Mouse (Mus musculus): Measurements from ENCODE around the gene Gm45785. TPM values are rescaled to one million over a fixed set of nuclear protein-coding genes. Genes with fewer than 3 reads are reported as not detected.

Gene Gm45785
- total and polyA plus RNA-seq, 2 experiments from 2014 or later = 2.0 TPM; not detected in 1

DNA sequence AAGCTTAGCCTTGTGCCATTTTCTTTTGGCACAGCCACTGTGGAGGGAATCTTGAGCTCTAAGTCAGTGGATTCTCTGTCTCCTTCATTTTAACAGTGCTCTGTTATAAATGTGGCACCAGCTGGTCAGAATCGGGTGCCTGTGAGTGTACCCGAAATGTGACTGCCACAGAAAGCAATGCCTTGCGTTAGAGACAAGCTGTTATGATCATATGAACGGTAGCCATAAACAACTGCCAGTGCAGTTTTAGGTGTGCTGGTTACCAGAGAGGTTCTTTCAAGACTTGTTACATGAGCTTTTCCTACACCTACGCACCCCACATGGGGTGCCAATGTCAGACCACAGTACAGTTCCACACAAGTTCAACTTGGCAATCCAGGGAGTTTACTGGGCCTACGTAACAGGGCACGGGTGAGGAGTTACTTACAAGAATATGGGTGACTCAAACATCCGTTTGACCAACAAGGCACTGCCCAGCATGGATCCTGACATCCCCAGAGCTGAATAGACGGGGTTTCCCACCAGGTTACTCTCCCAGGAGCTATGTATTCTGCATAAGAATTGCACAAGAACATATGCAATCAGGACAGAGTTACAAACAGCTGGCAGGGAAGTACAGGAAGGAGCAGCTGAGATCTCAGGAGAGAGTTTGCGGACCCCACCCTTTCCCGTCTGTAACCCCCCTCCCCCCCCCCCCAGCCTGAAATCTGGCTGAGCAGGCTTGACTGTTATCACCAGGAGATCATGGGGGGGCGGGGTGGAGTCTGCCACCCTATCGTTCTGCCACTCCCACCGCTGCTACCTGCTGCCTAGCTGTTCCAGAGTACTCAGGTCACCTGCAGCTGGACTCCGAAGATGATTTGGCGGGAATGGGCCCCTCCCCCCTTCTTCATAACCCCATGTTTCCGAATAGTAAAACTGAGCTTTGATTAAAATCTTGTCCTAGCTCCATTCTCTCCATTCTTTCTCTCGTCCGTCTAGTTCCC lies 15.1 kb downstream of the Gm45785 start:
- Histone ChIP-seq H3K9ac (no peak overlapping the region), H3K9me3 (ENCODE audit: low read length) (no peaks in the 10 kb centered on the region), H3K36me3 (ENCODE audit: insufficient read depth) (no peaks in the 10 kb centered on the region), H3K4me1 (ENCODE audit: insufficient read depth) (no peaks in the 10 kb centered on the region), H3K4me2 (ENCODE audit: low read depth) (no peak overlapping the region), H3K4me3 (ENCODE audit: low read depth, low read length) (no peak overlapping the region), H3K27me3 (ENCODE audit: insufficient read depth, low read length) (no peaks in the 10 kb centered on the region; the same call in 1 of the 2 replicates), H3K27ac (ENCODE audit: low read depth, low read length) (no peak overlapping the region)
- WGBS = 42% methylated on average over 19 of the region's 19 CpGs
- ATAC-seq (no peak), DNase-seq (no peak)
- TF ChIP-seq CTCF (IDR thresholded peaks at IDR 0.05; ENCODE audit: low read depth) = no peak

DNA sequence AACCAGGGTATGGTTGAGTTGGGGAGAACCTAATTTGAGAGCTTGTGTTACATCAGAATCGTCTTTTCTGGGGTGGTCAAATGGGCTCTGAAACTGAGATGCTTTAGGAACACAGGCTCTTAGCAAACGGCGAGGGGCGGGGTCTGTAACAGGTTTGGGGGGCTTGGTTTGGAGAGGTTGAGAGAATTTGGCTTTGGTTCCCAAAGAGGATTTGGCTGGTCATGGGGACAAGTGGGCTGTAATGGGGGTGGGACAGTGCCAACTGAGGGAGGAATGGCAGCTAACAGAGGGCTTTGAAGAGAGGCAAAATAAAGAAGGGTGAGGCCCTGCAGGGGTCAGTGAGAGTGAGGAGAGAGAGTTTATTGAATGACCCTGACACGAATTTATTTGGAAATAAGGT lies 16.6 kb downstream of the Gm45785 start:
- DNase-seq (no peak), ATAC-seq (no peak)
- H3K4me3 ChIP-seq (ENCODE audit: low read depth, low read length) = no peak overlapping the region
- H3K9me3 ChIP-seq (ENCODE audit: low read length) = no peaks in the 10 kb centered on the region
- no peaks in the 10 kb centered on the region; the same call in 1 of the 2 replicates for H3K27me3 ChIP-seq (ENCODE audit: insufficient read depth, low read length)
- H3K4me2 ChIP-seq (ENCODE audit: low read depth) = no peak overlapping the region
- 50% methylated on average over 5 of the region's 5 CpGs for WGBS
- no peaks in the 10 kb centered on the region for H3K36me3 ChIP-seq (ENCODE audit: insufficient read depth)
- no peak for TF ChIP-seq CTCF (IDR thresholded peaks at IDR 0.05; ENCODE audit: low read depth)
- H3K4me1 ChIP-seq (ENCODE audit: insufficient read depth) = no peaks in the 10 kb centered on the region
- no peak overlapping the region for H3K9ac ChIP-seq
- H3K27ac ChIP-seq (ENCODE audit: low read depth, low read length) = no peak overlapping the region

GRCm38 (mm10) chr7:140836243-140837115 lies 19.7 kb downstream of the Gm45785 start:
- Histone ChIP-seq H3K27me3 (ENCODE audit: insufficient read depth, low read length) (no peaks in the 10 kb centered on the region; the same call in 1 of the 2 replicates), H3K9ac (no peak overlapping the region), H3K27ac (ENCODE audit: low read depth, low read length) (no peak overlapping the region), H3K4me3 (ENCODE audit: low read depth, low read length) (no peak overlapping the region), H3K36me3 (ENCODE audit: insufficient read depth) (no peaks in the 10 kb centered on the region), H3K9me3 (ENCODE audit: low read length) (no peaks in the 10 kb centered on the region), H3K4me1 (ENCODE audit: insufficient read depth) (no peaks in the 10 kb centered on the region), H3K4me2 (ENCODE audit: low read depth) (no peak overlapping the region)
- DNase-seq = peak; percentile 56
- ATAC-seq = peak; percentile 66
- no peak for TF ChIP-seq CTCF (IDR thresholded peaks at IDR 0.05; ENCODE audit: low read depth)
- WGBS = 71% methylated on average over 9 of the region's 9 CpGs

- Histone ChIP-seq H3K27ac (ENCODE audit: low read depth, low read length) (no peak overlapping the region), H3K4me1 (ENCODE audit: insufficient read depth) (no peaks in the 10 kb centered on the region), H3K9me3 (ENCODE audit: low read length) (no peaks in the 10 kb centered on the region), H3K4me2 (ENCODE audit: low read depth) (no peak overlapping the region), H3K4me3 (ENCODE audit: low read depth, low read length) (no peak overlapping the region), H3K27me3 (ENCODE audit: insufficient read depth, low read length) (no peaks in the 10 kb centered on the region; the same call in 1 of the 2 replicates), H3K9ac (no peak overlapping the region), H3K36me3 (ENCODE audit: insufficient read depth) (no peaks in the 10 kb centered on the region)
- WGBS = 75% methylated on average over 2 of the region's 2 CpGs
- no peak for ATAC-seq
- no peak for TF ChIP-seq CTCF (IDR thresholded peaks at IDR 0.05; ENCODE audit: low read depth)
- DNase-seq = no peak
These were observed 20.4 kb downstream of the Gm45785 start for GRCm38 (mm10) chr7:140835758-140836087.

DNA sequence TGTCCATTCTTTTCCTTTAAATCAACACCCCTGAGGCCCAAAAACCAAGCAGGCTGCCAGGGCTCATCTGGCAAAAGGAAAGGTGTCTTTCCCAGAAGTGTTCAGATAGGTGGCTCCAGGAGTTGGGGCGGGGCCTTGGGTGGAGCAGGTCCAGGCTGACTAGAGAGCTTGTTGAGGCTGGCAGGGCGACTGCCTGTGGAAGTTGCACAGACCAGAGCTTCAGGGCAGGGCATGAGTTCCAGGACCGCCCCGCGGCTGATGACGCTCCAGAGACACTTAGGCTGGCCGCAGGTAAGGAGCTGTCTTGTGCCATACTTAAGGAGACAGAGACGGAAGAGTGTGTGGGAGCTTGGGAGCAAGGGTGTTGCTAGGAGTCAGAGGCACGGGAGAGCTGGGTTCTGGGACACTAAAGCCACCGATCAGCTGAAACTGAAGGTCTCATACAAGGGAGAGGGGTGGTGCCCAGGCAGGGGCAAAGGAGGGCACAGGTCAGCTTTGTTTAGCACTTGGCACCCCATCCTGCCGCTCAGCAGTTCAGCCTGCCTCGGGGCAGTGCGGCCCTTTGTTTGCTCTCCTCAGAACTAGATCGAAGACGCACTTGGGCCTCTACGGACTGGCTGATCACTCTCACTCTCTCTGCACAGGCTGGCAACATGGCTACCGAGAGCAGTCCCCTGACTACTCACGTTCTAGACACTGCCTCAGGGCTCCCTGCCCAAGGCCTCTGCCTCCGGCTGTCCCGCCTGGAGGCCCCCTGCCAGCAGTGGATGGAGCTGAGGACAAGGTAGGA lies 21.0 kb downstream of the Gm45785 start, which contains the start of gene Urah:
Urah (plus strand) TSS at position 51 of the 790 bp plus-strand sequence.
- TF ChIP-seq CTCF (IDR thresholded peaks at IDR 0.05; ENCODE audit: low read depth) = no peak
- no peaks in the 10 kb centered on the region; the same call in 1 of the 2 replicates for H3K27me3 ChIP-seq (ENCODE audit: insufficient read depth, low read length)
- no peak within 1 kb of the TSS for H3K27ac ChIP-seq (ENCODE audit: low read depth, low read length)
- ATAC-seq = no peak
- WGBS = 39% methylated on average over 20 of the region's 20 CpGs
- H3K4me3 ChIP-seq (ENCODE audit: low read depth, low read length) = no peak within 1 kb of the TSS
- H3K9me3 ChIP-seq (ENCODE audit: low read length) = no peaks in the 10 kb centered on the region
- H3K36me3 ChIP-seq (ENCODE audit: insufficient read depth) = no peaks in the 10 kb centered on the region
- H3K9ac ChIP-seq = no peak within 1 kb of the TSS
- no peak for DNase-seq
- H3K4me1 ChIP-seq (ENCODE audit: insufficient read depth) = no peaks in the 10 kb centered on the region
- H3K4me2 ChIP-seq (ENCODE audit: low read depth) = no peak within 1 kb of the TSS

GRCm38 (mm10) chr7:140833341-140833740 lies 22.8 kb downstream of the Gm45785 start:
- Histone ChIP-seq H3K27ac (ENCODE audit: low read depth, low read length) (no peak overlapping the region), H3K27me3 (ENCODE audit: insufficient read depth, low read length) (no peaks in the 10 kb centered on the region), H3K4me2 (ENCODE audit: low read depth) (no peak overlapping the region), H3K9me3 (ENCODE audit: low read length) (no peaks in the 10 kb centered on the region), H3K9ac (no peak overlapping the region), H3K4me1 (ENCODE audit: insufficient read depth) (no peaks in the 10 kb centered on the region), H3K36me3 (ENCODE audit: insufficient read depth) (no peaks in the 10 kb centered on the region), H3K4me3 (ENCODE audit: low read depth, low read length) (no peak overlapping the region)
- no peak for TF ChIP-seq CTCF (IDR thresholded peaks at IDR 0.05; ENCODE audit: low read depth)
- no peak for DNase-seq
- ATAC-seq = no peak
- WGBS = 85% methylated on average over 4 of the region's 4 CpGs

All from forebrain, postnatal 0 days (tissue).